Mouse (Mus musculus): ENCODE measurements around the gene Gabrb1.

The Gabrb1 gene

GRCm38 (mm10) chr5:71830342-71830741 is 172.4 kb downstream of the Gabrb1 start:
- WGBS = 79% methylated on average over 2 of the region's 2 CpGs

- 63% methylated on average over 2 of the region's 2 CpGs for WGBS
These were observed 240.3 kb downstream of the Gabrb1 start for GRCm38 (mm10) chr5:71898214-71898613.

- 83% methylated on average over 7 of the region's 7 CpGs for WGBS
These were observed 245.5 kb downstream of the Gabrb1 start for GRCm38 (mm10) chr5:71903399-71903798.

DNA sequence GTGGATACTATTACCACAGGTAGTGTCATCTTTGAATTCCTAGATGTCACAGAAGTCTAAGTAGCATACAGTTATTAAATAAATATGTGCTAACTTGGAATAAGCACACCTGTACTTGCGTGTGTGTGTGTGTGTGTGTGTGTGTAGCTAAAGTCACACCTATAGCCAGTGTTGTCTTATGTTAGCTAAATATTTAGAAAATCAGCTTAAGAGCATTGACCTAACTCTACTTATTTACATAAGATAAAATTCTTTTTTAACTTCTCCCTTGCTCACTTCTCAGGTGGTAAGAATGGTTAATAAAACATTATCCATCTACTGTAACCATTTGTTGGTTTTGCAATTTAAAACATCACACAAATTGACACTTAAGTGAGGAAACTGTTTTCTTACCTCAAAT is 256.1 kb downstream of the Gabrb1 start:
- 79% methylated on average over 1 of the region's 1 CpGs for WGBS

DNA sequence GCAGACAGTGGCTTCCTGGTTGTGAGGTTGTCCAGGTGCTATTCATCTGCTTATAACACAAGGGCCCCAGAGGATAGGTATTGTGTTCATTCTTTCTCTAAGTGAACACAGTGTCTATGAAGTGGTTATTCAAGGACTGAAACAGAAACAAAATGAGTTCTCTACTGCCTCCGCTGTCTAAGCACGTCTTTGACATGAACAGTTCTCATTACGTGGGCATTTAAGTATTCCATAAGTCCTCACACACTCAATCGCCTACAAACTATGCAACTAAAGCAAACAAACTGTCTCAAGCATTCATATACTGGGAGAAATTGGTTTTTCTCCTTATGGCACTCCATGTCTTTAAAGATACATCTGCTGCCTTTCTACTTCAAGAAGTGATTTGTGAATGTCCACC is 257.8 kb downstream of the Gabrb1 start:
- 66% methylated on average over 4 of the region's 4 CpGs for WGBS

- WGBS = 23% methylated on average over 4 of the region's 4 CpGs
These were observed 259.3 kb downstream of the Gabrb1 start for GRCm38 (mm10) chr5:71917206-71917605.

DNA sequence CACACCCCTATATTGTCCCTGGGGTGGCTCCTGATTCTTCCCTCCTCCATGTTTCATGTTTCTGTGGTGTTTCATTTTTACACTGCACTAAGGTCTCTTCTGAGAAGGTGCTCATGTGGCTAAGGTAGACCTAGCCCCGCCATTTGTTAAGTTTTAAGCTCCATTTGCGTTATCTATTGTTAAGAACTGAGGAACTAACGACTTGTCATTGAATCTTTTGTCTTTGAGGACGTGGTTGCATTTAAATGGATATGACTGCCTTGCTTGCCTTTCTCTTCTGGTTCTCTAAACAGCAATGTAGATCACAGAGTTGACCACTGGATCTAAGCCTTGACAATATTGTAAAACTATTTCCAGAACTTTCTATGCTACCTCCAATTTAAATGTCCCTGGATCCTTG is 265.7 kb downstream of the Gabrb1 start:
- whole genome bisulfite sequencing = 77% methylated on average over 4 of the region's 4 CpGs

DNA sequence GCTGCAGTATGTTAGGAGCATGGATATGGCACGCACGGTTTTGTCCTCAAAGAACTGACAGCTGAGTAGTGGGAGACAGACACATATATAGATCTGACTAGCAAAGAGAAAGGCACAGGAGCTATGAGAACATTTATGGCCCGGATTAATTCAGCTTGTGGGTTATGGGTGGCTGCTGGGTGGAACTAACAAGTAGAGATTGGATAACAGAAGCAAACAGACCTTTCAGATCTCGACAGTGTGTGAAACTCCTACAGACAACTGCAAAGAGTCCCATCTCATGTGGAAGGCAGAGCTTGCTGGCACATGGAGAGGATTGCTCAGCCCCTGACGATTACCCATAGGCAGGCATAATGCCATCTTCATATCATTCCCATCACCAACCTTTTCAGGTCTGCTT is 268.4 kb downstream of the Gabrb1 start:
- WGBS = 53% methylated on average over 5 of the region's 5 CpGs

- 75% methylated on average over 2 of the region's 2 CpGs for whole genome bisulfite sequencing
These were observed 272.1 kb downstream of the Gabrb1 start for GRCm38 (mm10) chr5:71930036-71930435.

GRCm38 (mm10) chr5:71951398-71951797 is 293.5 kb downstream of the Gabrb1 start:
- WGBS = 98% methylated on average over 1 of the region's 1 CpGs

DNA sequence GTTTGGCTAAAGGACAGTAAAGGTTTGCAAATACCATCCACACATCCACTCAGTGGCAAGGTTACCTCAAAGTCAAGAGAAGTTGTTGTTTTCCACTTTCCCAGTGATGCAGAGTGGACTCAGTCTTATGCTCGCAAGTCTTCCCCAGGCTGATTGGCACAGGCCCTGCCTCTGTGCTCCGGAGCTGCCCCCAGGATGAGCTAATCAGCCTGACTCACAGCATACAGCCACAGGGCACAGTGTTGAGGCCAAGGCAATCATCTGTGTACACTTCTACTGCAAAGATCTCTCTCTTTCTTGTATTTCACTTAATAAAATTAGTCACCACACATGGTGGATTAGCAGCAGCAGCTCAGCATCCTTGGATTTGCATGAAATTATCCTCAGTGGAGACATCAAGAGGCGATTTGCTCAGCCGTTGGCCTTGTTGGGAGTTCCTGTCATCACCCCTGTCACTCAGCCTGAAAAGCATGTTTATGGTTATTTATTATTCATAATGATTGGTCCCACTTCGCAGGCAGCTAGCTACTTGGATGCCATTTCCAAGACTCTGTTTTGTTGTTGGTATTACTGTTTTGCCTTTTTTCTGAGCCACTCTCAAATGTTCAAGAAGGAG is 297.3 kb downstream of the Gabrb1 start:
- 52% methylated on average over 5 of the region's 5 CpGs for WGBS

DNA sequence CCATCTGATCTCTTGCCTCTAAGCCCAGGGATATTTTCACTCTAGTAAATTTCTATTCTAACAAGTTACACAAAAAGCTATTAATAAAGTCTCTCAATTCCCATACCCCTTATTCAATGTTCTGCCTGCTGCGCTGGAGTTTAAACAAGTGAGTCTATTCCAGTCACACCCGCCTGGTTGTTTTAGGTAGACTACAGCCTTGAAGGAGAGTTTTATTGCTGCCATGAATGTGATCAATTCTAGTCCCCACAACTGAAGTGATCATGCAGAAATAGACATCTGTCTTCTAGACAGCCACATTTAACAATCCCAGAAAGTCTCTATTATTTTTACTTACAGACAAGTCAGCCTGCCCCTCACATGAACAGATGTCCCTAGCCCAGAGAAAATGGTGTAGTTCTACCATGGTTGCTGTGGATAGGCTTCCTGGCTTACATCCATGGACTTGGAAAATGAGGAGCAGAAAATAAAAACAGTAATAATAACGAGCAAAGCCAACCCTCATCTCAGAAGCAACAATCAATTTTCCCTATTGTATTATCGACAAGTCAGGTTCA is 307.0 kb downstream of the Gabrb1 start:
- 50% methylated on average over 4 of the region's 4 CpGs for WGBS

GRCm38 (mm10) chr5:71965529-71965928 is 307.6 kb downstream of the Gabrb1 start:
- WGBS = 37% methylated on average over 2 of the region's 2 CpGs

- 40% methylated on average over 8 of the region's 8 CpGs for WGBS
These were observed 312.4 kb downstream of the Gabrb1 start for GRCm38 (mm10) chr5:71970140-71970800.

- 33% methylated on average over 5 of the region's 5 CpGs for WGBS
These were observed 314.9 kb downstream of the Gabrb1 start for GRCm38 (mm10) chr5:71972831-71973230.

- 38% methylated on average over 4 of the region's 4 CpGs for WGBS
These were observed 318.2 kb downstream of the Gabrb1 start for GRCm38 (mm10) chr5:71976133-71976532.

DNA sequence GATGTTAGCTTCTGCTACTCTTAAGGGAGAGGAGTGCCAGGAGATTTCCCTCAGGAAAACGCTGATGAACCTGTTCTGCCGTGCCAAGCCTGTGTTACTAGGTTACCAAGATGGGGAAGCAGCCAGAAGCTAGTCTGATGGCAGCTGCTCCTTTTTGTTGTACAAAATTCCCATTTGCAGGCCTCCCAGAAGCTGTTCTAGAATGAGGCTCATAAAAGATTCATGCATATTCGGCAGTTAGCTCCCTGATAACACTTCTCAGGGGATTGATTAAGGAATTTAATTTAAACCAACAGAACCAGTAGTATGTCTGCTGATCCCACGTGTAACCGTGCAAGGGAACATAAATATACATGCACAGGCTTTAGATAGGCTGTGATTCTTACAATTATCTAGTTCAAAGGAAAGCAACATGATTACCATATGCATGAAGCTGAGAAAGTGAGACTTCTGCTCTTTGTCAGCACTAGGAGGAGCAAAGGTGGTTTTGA is 318.7 kb downstream of the Gabrb1 start:
- 16% methylated on average over 5 of the region's 5 CpGs for WGBS

GRCm38 (mm10) chr5:71986561-71986960 is 328.6 kb downstream of the Gabrb1 start:
- WGBS = 30% methylated on average over 1 of the region's 1 CpGs

DNA sequence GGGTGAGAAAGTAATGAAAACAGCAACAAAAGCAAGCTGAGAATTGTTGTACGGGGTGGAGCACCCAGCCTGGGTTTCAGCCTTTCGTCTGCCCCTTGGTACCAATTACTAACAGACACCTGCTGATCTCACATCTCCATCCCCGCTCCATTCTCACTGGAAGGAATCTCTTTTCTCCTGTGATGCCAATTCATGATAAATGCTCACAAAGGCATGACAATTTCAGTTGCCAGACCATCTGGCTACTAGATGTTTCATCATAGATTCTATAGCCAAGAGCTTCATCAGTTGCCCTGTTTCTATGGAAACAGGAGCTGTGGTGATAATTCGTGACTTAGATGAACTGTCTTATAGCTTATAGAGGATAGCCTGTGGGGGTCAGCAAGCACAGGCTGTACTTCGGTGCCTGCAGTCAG is 329.1 kb downstream of the Gabrb1 start:
- WGBS = 34% methylated on average over 5 of the region's 5 CpGs

- 77% methylated on average over 4 of the region's 4 CpGs for WGBS
These were observed 341.6 kb downstream of the Gabrb1 start for GRCm38 (mm10) chr5:71999466-71999865.

DNA sequence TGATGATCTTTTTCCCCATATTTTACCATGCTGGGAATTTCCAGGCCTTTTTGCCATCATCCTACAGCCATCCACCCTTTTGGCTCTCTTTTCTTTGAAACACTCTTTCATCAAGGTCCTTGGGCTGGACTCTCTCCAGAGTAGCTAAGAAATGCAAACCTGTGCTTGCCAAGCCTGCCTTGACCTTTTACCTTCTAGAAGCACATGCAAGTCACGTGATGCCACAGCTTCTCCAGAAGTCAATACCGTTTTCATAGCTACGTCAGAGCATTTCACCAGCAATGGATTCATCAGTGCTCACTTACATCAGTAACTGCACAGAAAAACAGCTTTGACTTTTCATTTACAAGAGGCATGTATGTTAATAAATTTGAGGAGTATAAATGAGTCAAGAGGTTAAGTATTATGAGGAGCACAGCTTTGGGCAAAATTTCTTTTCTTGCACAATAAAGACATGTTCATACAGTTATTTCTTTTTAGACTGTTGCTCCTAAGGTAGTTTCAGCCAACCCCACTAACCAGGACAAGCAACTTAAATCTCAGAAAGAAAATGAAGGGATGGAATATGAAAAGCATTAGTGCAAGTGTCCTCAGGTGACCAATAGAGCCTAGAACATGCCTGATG is 346.0 kb downstream of the Gabrb1 start:
- WGBS = 85% methylated on average over 3 of the region's 3 CpGs

All from cerebral cortex, adult 2 months (tissue).